Mouse (Mus musculus): ENCODE results near the gene Timm17b. TPM values are rescaled to one million over a fixed set of nuclear protein-coding genes. Genes with fewer than 3 reads are reported as not detected.
"Not testable (repeated sequence)": the region's sequence is repeated elsewhere in the genome, so short reads cannot be mapped to it uniquely, and the experiment has no call there.

Gene Timm17b
- total and polyA plus RNA-seq, 3 experiments: 107 to 381 TPM; not detected in 1

DNA sequence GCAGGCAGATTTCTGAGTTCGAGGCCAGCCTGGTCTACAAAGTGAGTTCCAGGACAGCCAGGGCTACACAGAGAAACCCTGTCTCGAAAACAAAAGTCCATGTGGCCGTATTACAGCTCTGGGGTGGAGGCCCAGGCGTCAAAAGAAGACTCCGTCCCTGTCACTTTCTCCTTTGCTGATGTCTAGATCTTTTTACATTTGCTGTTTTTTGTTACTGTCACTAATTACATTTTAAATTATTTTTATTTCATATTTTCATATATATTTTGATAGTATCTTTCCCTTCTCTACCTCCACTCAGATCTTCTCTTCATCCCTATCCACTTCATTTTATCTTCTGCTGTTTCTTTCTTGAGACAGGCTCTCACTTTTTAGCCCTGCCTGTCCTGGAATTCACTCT lies 8.6 kb downstream of the Timm17b start, which contains the start of gene Gm10491:
Gm10491 (minus strand) TSS at position 101 of the 400 bp plus-strand sequence.
- H3K9ac ChIP-seq (ENCODE audit: control insufficient read depth, low read depth, low read length, poor library complexity, severe bottlenecking): no peak within 1 kb of the TSS
- no peaks in the 10 kb centered on the region for H3K9me3 ChIP-seq (replicated peaks; ENCODE audit: insufficient read depth, low read length)
- no peak for TF ChIP-seq CTCF (IDR thresholded peaks at IDR 0.05 in 2 of 3, conservative IDR thresholded peaks at IDR 0.05 in 1 of 3; ENCODE audit: control insufficient read depth in 1 of 3, insufficient read depth in 1 of 3, low read depth in 2 of 3, low read length in 3 of 3, poor library complexity in 1 of 3, severe bottlenecking in 1 of 3)
- H3K79me2 ChIP-seq (ENCODE audit: control insufficient read depth, insufficient read depth, low read length, poor library complexity): no peaks in the 10 kb centered on the region
- no peak for DNase-seq (ENCODE audit: low read depth, low spot score)
- H3K27ac ChIP-seq (ENCODE audit: control insufficient read depth, low read depth, low read length): no peak within 1 kb of the TSS
- H3K27me3 ChIP-seq (ENCODE audit: control insufficient read depth in 1 of 2, insufficient read depth in 2 of 2, low read length in 2 of 2): no peaks in the 10 kb centered on the region
- H3K4me1 ChIP-seq (ENCODE audit: control insufficient read depth in 1 of 2, insufficient read depth in 2 of 2, low read length in 2 of 2): no peaks in the 10 kb centered on the region
- H3K36me3 ChIP-seq (ENCODE audit: control insufficient read depth in 1 of 2, insufficient read depth in 2 of 2, low read length in 2 of 2): no peaks in the 10 kb centered on the region; a peak in 1 of 4 replicates
- no peak within 1 kb of the TSS for H3K4me3 ChIP-seq (ENCODE audit: control insufficient read depth in 1 of 2, insufficient read depth in 1 of 2, low read depth in 2 of 2, low read length in 2 of 2)

DNA sequence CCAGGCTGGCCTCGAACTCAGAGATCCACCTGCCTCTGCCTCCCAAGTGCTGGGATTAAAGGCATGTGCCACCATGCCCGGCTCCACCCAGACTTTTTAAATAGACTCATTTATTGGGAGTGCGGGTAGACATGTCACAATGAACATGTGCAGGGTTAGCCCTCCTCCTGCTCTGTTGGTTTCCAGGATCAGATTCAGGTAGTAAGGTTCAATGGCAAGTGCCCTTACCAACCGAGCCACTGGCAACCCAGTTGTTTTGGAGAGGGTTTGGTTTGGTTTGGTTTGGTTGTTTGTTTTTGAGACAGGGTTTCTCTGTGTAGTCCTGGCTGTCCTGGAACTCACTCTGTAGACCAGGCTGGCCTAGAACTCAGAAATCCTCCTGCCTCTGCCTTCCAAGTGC lies 10.1 kb downstream of the Timm17b start, which contains the start of gene Gm10490:
Gm10490 (plus strand) TSS at position 301 of the 400 bp plus-strand sequence.
- not testable (repeated sequence) for DNase-seq (ENCODE audit: low read depth, low spot score); H3K79me2 ChIP-seq (ENCODE audit: control insufficient read depth, insufficient read depth, low read length, poor library complexity); H3K36me3 ChIP-seq (ENCODE audit: control insufficient read depth in 1 of 2, insufficient read depth in 2 of 2, low read length in 2 of 2); H3K27ac ChIP-seq (ENCODE audit: control insufficient read depth, low read depth, low read length); H3K9me3 ChIP-seq (replicated peaks; ENCODE audit: insufficient read depth, low read length); H3K4me3 ChIP-seq (ENCODE audit: control insufficient read depth in 1 of 2, insufficient read depth in 1 of 2, low read depth in 2 of 2, low read length in 2 of 2); H3K27me3 ChIP-seq (ENCODE audit: control insufficient read depth in 1 of 2, insufficient read depth in 2 of 2, low read length in 2 of 2); H3K9ac ChIP-seq (ENCODE audit: control insufficient read depth, low read depth, low read length, poor library complexity, severe bottlenecking); H3K4me1 ChIP-seq (ENCODE audit: control insufficient read depth in 1 of 2, insufficient read depth in 2 of 2, low read length in 2 of 2)

- no peak for DNase-seq (ENCODE audit: low read depth, low spot score)
- Histone ChIP-seq H3K4me1 (ENCODE audit: control insufficient read depth in 1 of 2, insufficient read depth in 2 of 2, low read length in 2 of 2) (no peaks in the 10 kb centered on the region), H3K27me3 (ENCODE audit: control insufficient read depth in 1 of 2, insufficient read depth in 2 of 2, low read length in 2 of 2) (no peaks in the 10 kb centered on the region), H3K36me3 (ENCODE audit: control insufficient read depth in 1 of 2, insufficient read depth in 2 of 2, low read length in 2 of 2) (no peaks in the 10 kb centered on the region; a peak in 1 of 4 replicates), H3K27ac (ENCODE audit: control insufficient read depth, low read depth, low read length) (no peak overlapping the region), H3K4me3 (ENCODE audit: control insufficient read depth in 1 of 2, insufficient read depth in 1 of 2, low read depth in 2 of 2, low read length in 2 of 2) (no peak overlapping the region), H3K79me2 (ENCODE audit: control insufficient read depth, insufficient read depth, low read length, poor library complexity) (no peaks in the 10 kb centered on the region), H3K9ac (ENCODE audit: control insufficient read depth, low read depth, low read length, poor library complexity, severe bottlenecking) (no peak overlapping the region), H3K9me3 (replicated peaks; ENCODE audit: insufficient read depth, low read length) (no peaks in the 10 kb centered on the region)
- TF ChIP-seq ZNF384 (IDR thresholded peaks at IDR 0.05; ENCODE audit: low read depth, low read length) (no peak), POLR2A (IDR thresholded peaks at IDR 0.05; ENCODE audit: control insufficient read depth in 1 of 2, insufficient read depth in 1 of 2, low read depth in 1 of 2, low read length in 2 of 2, poor library complexity in 1 of 2) (no peak), MAZ (IDR thresholded peaks at IDR 0.05; ENCODE audit: low read depth, low read length) (no peak), ZC3H11A (IDR thresholded peaks at IDR 0.05; ENCODE audit: low read depth, low read length) (no peak), UBTF (IDR thresholded peaks at IDR 0.05; ENCODE audit: borderline replicate concordance, insufficient read depth, low read depth, low read length) (no peak), MXI1 (IDR thresholded peaks at IDR 0.05; ENCODE audit: low read depth, low read length) (no peak), MYB (IDR thresholded peaks at IDR 0.05; ENCODE audit: low read depth, low read length) (no peak), NELFE (IDR thresholded peaks at IDR 0.05; ENCODE audit: low read depth, low read length) (no peak), JUND (IDR thresholded peaks at IDR 0.05; ENCODE audit: low read depth, low read length) (no peak), MAFK (IDR thresholded peaks at IDR 0.05; ENCODE audit: borderline replicate concordance, low read depth, low read length) (no peak), SMC3 (IDR thresholded peaks at IDR 0.05; ENCODE audit: low read depth, low read length) (peak; percentile 26; the same call in 1 of the 2 replicates), ZMIZ1 (IDR thresholded peaks at IDR 0.05; ENCODE audit: low read depth, low read length) (no peak), NRF1 (IDR thresholded peaks at IDR 0.05; ENCODE audit: insufficient read depth, low read depth, low read length, poor library complexity, severe bottlenecking) (no peak), POLR2AphosphoS5 (IDR thresholded peaks at IDR 0.05; ENCODE audit: borderline replicate concordance, low read depth, low read length) (no peak), ELF1 (IDR thresholded peaks at IDR 0.05; ENCODE audit: low read depth, low read length) (no peak), ZKSCAN1 (IDR thresholded peaks at IDR 0.05; ENCODE audit: low read depth, low read length) (no peak), GABPA (IDR thresholded peaks at IDR 0.05; ENCODE audit: low read depth, low read length) (no peak), KAT2A (conservative IDR thresholded peaks at IDR 0.05; ENCODE audit: low read depth, low read length) (no peak), POLR2AphosphoS2 (IDR thresholded peaks at IDR 0.05; ENCODE audit: low read length) (peak; percentile 57; the same call in 1 of the 2 replicates), ETS1 (IDR thresholded peaks at IDR 0.05; ENCODE audit: low read depth, low read length) (no peak), TAL1 (IDR thresholded peaks at IDR 0.05; ENCODE audit: low read length) (no peak), CHD2 (IDR thresholded peaks at IDR 0.05; ENCODE audit: low read length) (no peak), RAD21 (IDR thresholded peaks at IDR 0.05; ENCODE audit: low read depth, low read length) (peak; percentile 12; the same call in 1 of the 2 replicates), CTCF (IDR thresholded peaks at IDR 0.05 in 2 of 3, conservative IDR thresholded peaks at IDR 0.05 in 1 of 3; ENCODE audit: control insufficient read depth in 1 of 3, insufficient read depth in 1 of 3, low read depth in 2 of 3, low read length in 3 of 3, poor library complexity in 1 of 3, severe bottlenecking in 1 of 3) (peak in 1 of 3 experiments; percentile 4; a peak in 1 of 6 replicates), USF2 (IDR thresholded peaks at IDR 0.05; ENCODE audit: borderline replicate concordance in 1 of 2, insufficient read depth in 1 of 2, low read depth in 1 of 2, low read length in 2 of 2) (no peak)
Observed at GRCm38 (mm10) chrX:7910473-7910872, 11.3 kb downstream of the Timm17b start.
